Mouse (Mus musculus): Measurements from ENCODE around the gene Lexm. TPM values are rescaled to one million over a fixed set of nuclear protein-coding genes. Genes with fewer than 3 reads are reported as not detected.

The Lexm gene
- polyA plus RNA-seq, 1 experiment = not detected

- 10% methylated on average over 6 of the region's 6 CpGs for WGBS
- no peak overlapping the region for H3K27ac ChIP-seq (ENCODE audit: insufficient read depth, low read depth, low read length)
- peaks cover 23% of the 10 kb centered on the region for H3K4me1 ChIP-seq (ENCODE audit: control insufficient read depth, insufficient read depth, low read length)
- TF ChIP-seq CTCF (IDR thresholded peaks at IDR 0.05; ENCODE audit: insufficient read depth, low read depth, low read length) (no peak), POLR2A (IDR thresholded peaks at IDR 0.05; ENCODE audit: insufficient read depth, low read depth, low read length) (no peak)
- H3K4me3 ChIP-seq (ENCODE audit: insufficient read depth, low read depth, low read length) = peak overlapping the region; percentile 72
Observed at GRCm38 (mm10) chr4:106562006-106562405, 55.0 kb downstream of the Lexm start.

GRCm38 (mm10) chr4:106560846-106561781 is 55.9 kb downstream of the Lexm start, which contains the start of gene Dhcr24:
TSS of gene Dhcr24 (plus strand) at chr4:106561038.
- peak within 1 kb of the TSS; percentile 72 for H3K4me3 ChIP-seq (ENCODE audit: insufficient read depth, low read depth, low read length)
- peak; percentile 84 for TF ChIP-seq POLR2A (IDR thresholded peaks at IDR 0.05; ENCODE audit: insufficient read depth, low read depth, low read length)
- TF ChIP-seq CTCF (IDR thresholded peaks at IDR 0.05; ENCODE audit: insufficient read depth, low read depth, low read length) = no peak
- H3K27ac ChIP-seq (ENCODE audit: insufficient read depth, low read depth, low read length) = peak within 1 kb of the TSS; percentile 26

GRCm38 (mm10) chr4:106560213-106560845 is 56.7 kb downstream of the Lexm start:
- 7% methylated on average over 19 of the region's 20 CpGs for WGBS
- Histone ChIP-seq H3K4me1 (ENCODE audit: control insufficient read depth, insufficient read depth, low read length) (peaks cover 23% of the 10 kb centered on the region), H3K4me3 (ENCODE audit: insufficient read depth, low read depth, low read length) (peak overlapping the region; percentile 72), H3K27ac (ENCODE audit: insufficient read depth, low read depth, low read length) (peak overlapping the region; percentile 9; the same call in 1 of the 2 replicates)
- TF ChIP-seq CTCF (IDR thresholded peaks at IDR 0.05; ENCODE audit: insufficient read depth, low read depth, low read length) (no peak), POLR2A (IDR thresholded peaks at IDR 0.05; ENCODE audit: insufficient read depth, low read depth, low read length) (no peak)

More at GRCm38 (mm10) chr4:106560846-106561781, 55.9 kb downstream of the Lexm start, which contains the start of gene Dhcr24:
- under 1% methylated on average over 87 of the region's 89 CpGs for WGBS
- H3K4me1 ChIP-seq (ENCODE audit: control insufficient read depth, insufficient read depth, low read length) = peaks cover 23% of the 10 kb centered on the region

GRCm38 (mm10) chr4:106559343-106560212 is 57.5 kb downstream of the Lexm start:
- no peak overlapping the region for H3K4me3 ChIP-seq (ENCODE audit: insufficient read depth, low read depth, low read length)
- H3K27ac ChIP-seq (ENCODE audit: insufficient read depth, low read depth, low read length) = no peak overlapping the region
- peaks cover 23% of the 10 kb centered on the region for H3K4me1 ChIP-seq (ENCODE audit: control insufficient read depth, insufficient read depth, low read length)
- WGBS = 47% methylated on average over 13 of the region's 13 CpGs
- TF ChIP-seq CTCF (IDR thresholded peaks at IDR 0.05; ENCODE audit: insufficient read depth, low read depth, low read length) (no peak), POLR2A (IDR thresholded peaks at IDR 0.05; ENCODE audit: insufficient read depth, low read depth, low read length) (no peak)

GRCm38 (mm10) chr4:106557978-106558377 is 59.1 kb downstream of the Lexm start:
- no CpG with 5 or more reads among the region's 1 CpGs for WGBS
- Histone ChIP-seq H3K4me3 (ENCODE audit: insufficient read depth, low read depth, low read length) (no peak overlapping the region), H3K4me1 (ENCODE audit: control insufficient read depth, insufficient read depth, low read length) (peaks cover 15% of the 10 kb centered on the region), H3K27ac (ENCODE audit: insufficient read depth, low read depth, low read length) (no peak overlapping the region)
- TF ChIP-seq POLR2A (IDR thresholded peaks at IDR 0.05; ENCODE audit: insufficient read depth, low read depth, low read length) = no peak
- no peak for TF ChIP-seq CTCF (IDR thresholded peaks at IDR 0.05; ENCODE audit: insufficient read depth, low read depth, low read length)

GRCm38 (mm10) chr4:106557262-106557661 is 59.8 kb downstream of the Lexm start:
- WGBS = 84% methylated on average over 5 of the region's 5 CpGs
- Histone ChIP-seq H3K4me3 (ENCODE audit: insufficient read depth, low read depth, low read length) (no peak overlapping the region), H3K4me1 (ENCODE audit: control insufficient read depth, insufficient read depth, low read length) (peaks cover 8% of the 10 kb centered on the region), H3K27ac (ENCODE audit: insufficient read depth, low read depth, low read length) (no peak overlapping the region)
- no peak for TF ChIP-seq CTCF (IDR thresholded peaks at IDR 0.05; ENCODE audit: insufficient read depth, low read depth, low read length)
- TF ChIP-seq POLR2A (IDR thresholded peaks at IDR 0.05; ENCODE audit: insufficient read depth, low read depth, low read length) = no peak

- WGBS = 68% methylated on average over 8 of the region's 8 CpGs
- Histone ChIP-seq H3K4me1 (ENCODE audit: control insufficient read depth, insufficient read depth, low read length) (no peaks in the 10 kb centered on the region), H3K27ac (ENCODE audit: insufficient read depth, low read depth, low read length) (no peak overlapping the region), H3K4me3 (ENCODE audit: insufficient read depth, low read depth, low read length) (no peak overlapping the region)
- no peak for TF ChIP-seq CTCF (IDR thresholded peaks at IDR 0.05; ENCODE audit: insufficient read depth, low read depth, low read length)
- TF ChIP-seq POLR2A (IDR thresholded peaks at IDR 0.05; ENCODE audit: insufficient read depth, low read depth, low read length) = no peak
Observed at GRCm38 (mm10) chr4:106550516-106551166, 66.4 kb downstream of the Lexm start.

- H3K27ac ChIP-seq (ENCODE audit: insufficient read depth, low read depth, low read length) = no peak overlapping the region
- 87% methylated on average over 3 of the region's 3 CpGs for WGBS
- TF ChIP-seq POLR2A (IDR thresholded peaks at IDR 0.05; ENCODE audit: insufficient read depth, low read depth, low read length) (no peak), CTCF (IDR thresholded peaks at IDR 0.05; ENCODE audit: insufficient read depth, low read depth, low read length) (no peak)
- H3K4me1 ChIP-seq (ENCODE audit: control insufficient read depth, insufficient read depth, low read length) = no peaks in the 10 kb centered on the region
- H3K4me3 ChIP-seq (ENCODE audit: insufficient read depth, low read depth, low read length) = no peak overlapping the region
Observed at GRCm38 (mm10) chr4:106548113-106548512, 68.9 kb downstream of the Lexm start.

All from olfactory bulb, adult 2 months (tissue).